Mouse (Mus musculus): Measurements from ENCODE around the gene Pgbd5. TPM values are rescaled to one million over a fixed set of nuclear protein-coding genes. Genes with fewer than 3 reads are reported as not detected.

Gene Pgbd5
- polyA plus RNA-seq, 1 experiment from 2014 or later, result 2.6 TPM

DNA sequence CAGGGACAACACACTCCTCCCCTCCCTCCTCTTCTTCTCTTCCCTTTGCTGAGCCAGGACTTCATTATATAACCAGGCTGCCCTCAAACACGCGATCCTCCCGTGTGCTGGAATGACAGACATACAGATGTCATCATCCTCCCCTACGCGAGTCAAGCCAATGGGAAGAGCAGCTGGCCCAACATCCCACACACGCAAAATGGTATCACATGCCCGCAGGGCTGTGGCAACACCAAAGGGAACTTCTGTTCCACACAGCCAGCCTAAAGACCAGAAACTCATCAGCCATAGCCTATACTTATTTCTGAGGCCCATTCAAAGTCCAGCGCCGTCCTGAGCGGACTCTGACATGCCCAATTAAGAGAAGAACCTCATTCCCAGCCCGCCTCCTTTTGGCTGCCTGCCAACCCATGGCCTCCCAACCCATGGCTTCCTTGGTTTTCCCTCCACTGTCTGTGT, 40.0 kb downstream of the Pgbd5 start:
- no peak overlapping the region for H3K4me2 ChIP-seq
- no peak for ATAC-seq (ENCODE audit: insufficient number of reproducible peaks, insufficient read depth, low FRiP score, low TSS enrichment, low read depth)

DNA sequence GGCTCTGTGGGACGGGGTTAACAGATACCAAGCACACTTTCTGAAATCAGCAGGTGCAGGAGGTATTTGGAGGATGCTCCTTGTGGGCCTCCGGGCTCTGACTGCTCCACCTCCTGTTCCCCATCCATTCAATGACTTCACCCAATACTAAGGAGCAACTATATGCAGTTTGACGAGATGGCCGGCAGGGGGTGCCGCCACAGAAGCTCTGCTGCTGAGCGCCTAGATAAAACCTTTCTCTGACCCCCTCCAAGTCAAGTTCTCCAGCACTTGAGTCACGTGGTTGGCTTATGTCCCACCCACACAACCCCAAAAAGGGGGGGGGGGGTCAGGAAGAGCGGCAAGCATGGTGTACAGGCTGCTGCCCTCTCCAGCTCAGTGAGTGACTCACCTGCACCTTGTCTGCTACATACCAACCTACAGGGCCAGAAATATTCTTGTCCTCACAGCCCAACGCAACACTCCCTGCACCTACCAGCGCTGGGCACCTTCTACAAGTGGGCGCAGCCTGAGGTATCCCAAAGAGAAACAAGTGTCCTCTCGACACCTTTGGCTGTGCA, 40.5 kb downstream of the Pgbd5 start:
- Histone ChIP-seq H3K9ac (no peak overlapping the region), H3K4me3 (no peak overlapping the region), H3K27me3 (no peaks in the 10 kb centered on the region), H3K4me2 (no peak overlapping the region), H3K4me1 (peaks cover 14% of the 10 kb centered on the region), H3K9me3 (no peaks in the 10 kb centered on the region), H3K27ac (no peak overlapping the region), H3K36me3 (no peaks in the 10 kb centered on the region)
- WGBS, result 35% methylated on average over 12 of the region's 12 CpGs
- ATAC-seq (ENCODE audit: insufficient number of reproducible peaks, insufficient read depth, low FRiP score, low TSS enrichment, low read depth), result no peak

More for the DNA sequence above, 40.0 kb downstream of the Pgbd5 start:
- Histone ChIP-seq H3K4me1 (peaks cover 14% of the 10 kb centered on the region), H3K4me3 (no peak overlapping the region), H3K9me3 (no peaks in the 10 kb centered on the region), H3K9ac (no peak overlapping the region), H3K27me3 (no peaks in the 10 kb centered on the region), H3K36me3 (no peaks in the 10 kb centered on the region), H3K27ac (no peak overlapping the region)
- 83% methylated on average over 11 of the region's 11 CpGs for WGBS

DNA sequence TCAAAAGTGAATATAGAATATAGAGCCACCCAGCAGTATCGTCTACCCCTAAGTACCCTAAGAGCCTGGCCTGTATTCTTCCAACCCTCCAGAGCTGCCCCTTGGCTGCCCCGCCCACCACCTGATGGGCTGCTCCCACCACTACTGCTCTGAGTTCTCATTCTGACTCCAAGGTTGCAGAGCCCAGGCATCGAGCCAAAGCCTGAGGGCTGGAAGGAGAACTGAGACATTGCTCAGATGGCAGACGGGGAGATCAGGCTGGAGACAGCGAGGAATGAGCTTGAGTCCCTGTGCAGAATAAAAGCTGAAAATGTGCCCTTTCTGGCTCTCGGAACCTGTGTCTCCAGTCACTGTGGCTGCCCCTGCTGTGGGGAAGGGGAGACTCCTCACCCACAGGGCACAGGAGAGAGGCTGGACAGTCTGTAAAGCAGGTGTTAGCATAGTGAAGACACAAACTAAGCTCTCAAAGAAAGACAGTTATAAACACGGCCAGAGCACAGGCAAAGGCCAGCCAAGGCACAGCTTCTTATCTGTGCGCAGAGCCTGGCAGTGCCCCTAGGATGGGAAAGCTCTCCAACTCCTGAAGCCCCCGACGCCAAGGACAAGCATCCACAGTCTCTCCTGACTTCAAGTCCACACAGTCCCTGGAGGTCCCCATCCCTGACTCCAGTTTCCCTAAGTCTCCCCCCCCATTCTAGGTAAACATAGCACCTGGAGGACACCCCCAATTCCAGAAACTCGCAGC, 42.0 kb downstream of the Pgbd5 start:
- no peak overlapping the region for H3K27ac ChIP-seq
- no peak overlapping the region for H3K4me2 ChIP-seq
- ATAC-seq (ENCODE audit: insufficient number of reproducible peaks, insufficient read depth, low FRiP score, low TSS enrichment, low read depth), result no peak
- no peaks in the 10 kb centered on the region for H3K27me3 ChIP-seq
- H3K9ac ChIP-seq, result no peak overlapping the region
- 67% methylated on average over 11 of the region's 11 CpGs for WGBS
- peaks cover 24% of the 10 kb centered on the region for H3K4me1 ChIP-seq
- H3K4me3 ChIP-seq, result no peak overlapping the region
- no peaks in the 10 kb centered on the region for H3K9me3 ChIP-seq
- H3K36me3 ChIP-seq, result no peaks in the 10 kb centered on the region

DNA sequence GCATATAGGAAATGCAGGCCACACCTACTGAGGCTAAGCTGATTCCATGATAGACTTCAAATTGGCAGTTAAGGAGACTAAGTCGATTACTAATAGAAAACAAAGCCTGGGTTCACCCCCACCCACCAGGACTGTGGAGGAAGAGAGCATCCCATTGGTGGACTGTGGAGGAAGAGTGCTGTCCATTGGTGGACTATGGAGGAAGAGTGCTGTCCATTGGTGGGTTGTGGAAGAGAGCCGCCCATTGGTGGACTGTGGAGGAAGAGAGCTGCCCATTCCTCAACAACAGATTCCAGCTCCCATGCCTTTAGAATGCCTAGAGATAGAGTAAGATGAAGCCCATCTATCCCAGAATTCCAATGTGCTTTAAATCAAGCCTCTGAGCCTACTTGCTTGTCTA, 42.9 kb downstream of the Pgbd5 start:
- Histone ChIP-seq H3K36me3 (no peaks in the 10 kb centered on the region), H3K4me3 (no peak overlapping the region), H3K27me3 (no peaks in the 10 kb centered on the region), H3K4me1 (peaks cover 32% of the 10 kb centered on the region), H3K27ac (no peak overlapping the region), H3K9me3 (no peaks in the 10 kb centered on the region), H3K4me2 (no peak overlapping the region), H3K9ac (no peak overlapping the region)
- no peak for ATAC-seq (ENCODE audit: insufficient number of reproducible peaks, insufficient read depth, low FRiP score, low TSS enrichment, low read depth)
- 84% methylated on average over 2 of the region's 2 CpGs for WGBS

DNA sequence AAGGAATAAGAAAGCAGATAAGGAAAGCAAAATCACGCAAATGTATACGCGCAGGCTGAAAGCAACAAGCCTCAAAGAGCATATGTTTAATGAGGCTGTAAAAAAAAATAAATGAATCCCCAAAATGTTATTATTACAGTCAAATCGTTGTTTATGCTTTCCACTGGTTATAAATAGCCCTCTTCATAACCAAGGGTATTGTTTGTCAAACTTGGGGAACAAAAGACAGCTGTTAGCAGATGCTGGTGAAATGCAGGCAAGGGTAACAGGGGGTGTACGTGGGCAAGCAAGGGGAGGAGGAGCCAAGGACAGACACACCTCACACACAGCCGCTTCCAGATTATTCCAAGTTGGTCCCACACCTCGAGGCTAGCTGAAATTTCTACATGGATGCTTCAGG, 44.1 kb downstream of the Pgbd5 start:
- H3K27me3 ChIP-seq, result no peaks in the 10 kb centered on the region
- H3K4me3 ChIP-seq, result no peak overlapping the region
- no peak overlapping the region for H3K9ac ChIP-seq
- H3K4me2 ChIP-seq, result no peak overlapping the region
- peaks cover 32% of the 10 kb centered on the region for H3K4me1 ChIP-seq
- H3K9me3 ChIP-seq, result no peaks in the 10 kb centered on the region
- no peaks in the 10 kb centered on the region for H3K36me3 ChIP-seq
- WGBS, result 73% methylated on average over 7 of the region's 7 CpGs
- ATAC-seq (ENCODE audit: insufficient number of reproducible peaks, insufficient read depth, low FRiP score, low TSS enrichment, low read depth), result no peak
- no peak overlapping the region for H3K27ac ChIP-seq

DNA sequence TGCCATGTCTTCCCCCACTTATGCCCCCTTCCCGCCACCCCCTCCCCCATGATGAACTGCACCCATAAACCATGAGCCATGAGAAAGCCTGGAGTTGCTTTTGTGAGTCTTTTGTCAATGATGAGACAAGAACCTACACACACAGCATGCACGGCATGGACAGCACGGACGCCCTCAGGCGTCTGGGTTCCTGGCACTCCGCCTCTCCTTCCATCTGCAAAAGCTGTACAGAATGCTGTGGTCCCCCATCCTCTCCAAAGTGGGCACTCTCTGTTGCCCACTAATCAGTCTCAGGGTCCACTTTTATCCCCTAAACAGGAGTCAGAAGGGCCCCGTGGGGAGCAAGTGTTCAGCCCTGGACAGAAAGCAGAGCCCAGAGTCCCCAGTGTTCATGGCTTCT, 44.5 kb downstream of the Pgbd5 start:
- Histone ChIP-seq H3K9me3 (no peaks in the 10 kb centered on the region), H3K4me1 (peaks cover 32% of the 10 kb centered on the region), H3K27ac (no peak overlapping the region), H3K36me3 (no peaks in the 10 kb centered on the region), H3K27me3 (no peaks in the 10 kb centered on the region), H3K4me3 (no peak overlapping the region), H3K4me2 (no peak overlapping the region), H3K9ac (no peak overlapping the region)
- ATAC-seq (ENCODE audit: insufficient number of reproducible peaks, insufficient read depth, low FRiP score, low TSS enrichment, low read depth), result no peak
- 85% methylated on average over 7 of the region's 7 CpGs for WGBS

DNA sequence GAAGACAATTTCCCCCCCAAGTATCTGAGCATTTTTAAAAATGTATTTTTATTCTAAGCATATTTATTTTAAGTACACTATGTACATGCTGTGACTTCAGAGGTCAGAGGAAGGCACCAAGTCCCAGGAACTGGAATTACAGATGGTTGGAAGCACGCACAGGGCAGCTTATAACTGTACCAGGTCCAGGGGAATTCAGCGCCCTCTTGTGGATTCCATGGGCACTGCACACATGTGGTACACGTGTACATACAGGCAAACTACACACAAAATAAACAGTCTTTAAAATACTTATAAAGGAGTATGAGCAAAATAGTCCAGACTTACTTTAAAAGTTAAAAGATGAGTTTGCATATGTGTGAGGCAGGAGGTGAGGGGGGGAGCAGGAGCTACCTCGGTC, 45.5 kb downstream of the Pgbd5 start:
- Histone ChIP-seq H3K27ac (no peak overlapping the region), H3K36me3 (no peaks in the 10 kb centered on the region), H3K4me3 (no peak overlapping the region), H3K9ac (no peak overlapping the region), H3K9me3 (no peaks in the 10 kb centered on the region), H3K4me2 (no peak overlapping the region), H3K4me1 (peaks cover 32% of the 10 kb centered on the region), H3K27me3 (no peaks in the 10 kb centered on the region)
- ATAC-seq (ENCODE audit: insufficient number of reproducible peaks, insufficient read depth, low FRiP score, low TSS enrichment, low read depth), result no peak
- WGBS, result 85% methylated on average over 4 of the region's 4 CpGs

DNA sequence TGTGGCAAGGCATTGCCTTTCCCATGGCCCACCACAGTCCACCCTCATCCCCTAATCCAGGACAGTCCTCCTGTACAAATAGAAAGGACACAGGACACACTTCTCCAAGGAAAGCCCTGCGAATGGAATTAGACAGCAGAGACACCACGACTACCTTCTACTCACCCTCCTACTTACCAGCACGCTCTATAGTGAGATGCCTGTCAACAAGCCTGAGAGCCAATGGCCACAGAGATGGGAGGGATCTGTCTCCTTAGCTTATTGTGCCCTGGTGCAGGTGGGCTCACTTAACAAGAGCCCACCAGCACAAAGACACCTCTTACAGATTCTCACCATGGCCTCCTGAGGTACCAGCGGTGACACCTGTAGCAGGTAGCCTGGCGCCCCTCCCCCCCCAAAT, 46.4 kb downstream of the Pgbd5 start:
- Histone ChIP-seq H3K27me3 (no peaks in the 10 kb centered on the region), H3K27ac (peak overlapping the region; percentile 75), H3K4me2 (no peak overlapping the region), H3K9ac (no peak overlapping the region), H3K4me1 (peaks cover 28% of the 10 kb centered on the region), H3K36me3 (no peaks in the 10 kb centered on the region), H3K4me3 (no peak overlapping the region), H3K9me3 (no peaks in the 10 kb centered on the region)
- no peak for ATAC-seq (ENCODE audit: insufficient number of reproducible peaks, insufficient read depth, low FRiP score, low TSS enrichment, low read depth)
- WGBS, result 80% methylated on average over 5 of the region's 5 CpGs

DNA sequence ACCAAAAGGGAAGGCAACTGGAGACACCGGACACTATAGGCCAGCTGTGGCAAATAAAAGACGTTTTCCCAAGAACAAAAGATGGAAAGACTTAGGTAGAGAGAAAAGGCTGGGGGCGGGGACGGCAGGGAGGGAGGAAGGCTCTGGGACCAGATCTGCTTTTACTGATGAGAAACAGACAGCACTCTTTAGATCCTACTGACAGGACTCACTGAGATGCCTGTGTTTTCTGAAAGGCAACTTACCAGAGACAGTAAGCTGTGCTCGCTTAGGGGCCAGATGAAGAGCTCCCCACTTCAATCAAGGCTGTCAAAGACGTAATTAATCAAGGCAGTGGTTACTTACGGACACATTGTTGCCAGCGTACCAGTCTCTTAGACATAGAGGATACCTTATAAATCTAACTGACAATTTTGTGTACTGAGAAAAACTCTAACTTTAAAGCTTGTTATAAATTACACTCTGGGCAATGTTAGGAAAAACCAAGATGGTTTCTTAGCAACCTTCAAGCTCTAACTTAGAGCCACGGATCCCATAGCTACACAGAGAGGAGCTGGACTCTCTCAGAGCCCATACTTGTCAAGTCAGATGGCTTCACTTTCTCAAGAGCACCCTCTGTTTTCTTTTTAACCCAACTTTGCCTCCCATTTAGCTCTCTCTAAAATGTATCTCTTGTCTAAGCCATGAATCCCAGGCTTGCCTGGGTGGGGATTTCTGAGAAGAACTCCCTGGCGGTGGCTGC, 47.0 kb downstream of the Pgbd5 start:
- no peaks in the 10 kb centered on the region for H3K36me3 ChIP-seq
- no peak overlapping the region for H3K4me2 ChIP-seq
- H3K4me3 ChIP-seq, result no peak overlapping the region
- H3K9me3 ChIP-seq, result no peaks in the 10 kb centered on the region
- H3K9ac ChIP-seq, result no peak overlapping the region
- H3K27me3 ChIP-seq, result no peaks in the 10 kb centered on the region
- peak overlapping the region; percentile 75 for H3K27ac ChIP-seq
- H3K4me1 ChIP-seq, result peaks cover 24% of the 10 kb centered on the region
- no peak for ATAC-seq (ENCODE audit: insufficient number of reproducible peaks, insufficient read depth, low FRiP score, low TSS enrichment, low read depth)
- 45% methylated on average over 10 of the region's 10 CpGs for WGBS

DNA sequence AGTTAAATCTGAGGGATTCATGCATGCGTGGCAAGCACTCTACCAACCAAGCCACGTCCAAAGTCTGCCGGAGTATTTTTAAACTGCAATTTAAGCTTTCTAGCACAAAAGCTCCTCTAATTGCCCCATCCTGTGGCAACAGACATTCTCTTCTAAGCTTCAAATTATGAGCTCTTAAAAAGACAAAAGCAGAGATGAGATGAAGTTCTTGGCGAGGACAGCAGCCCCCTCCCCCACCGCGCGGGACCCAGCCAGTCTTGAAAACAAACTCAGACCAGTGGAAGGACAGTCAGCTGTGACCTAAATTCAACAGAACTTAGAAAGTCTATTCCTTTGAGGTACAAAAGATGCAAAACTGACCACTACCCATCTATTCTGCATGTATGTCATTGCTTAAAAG, 48.3 kb downstream of the Pgbd5 start:
- Histone ChIP-seq H3K9ac (no peak overlapping the region), H3K27ac (no peak overlapping the region), H3K4me3 (no peak overlapping the region), H3K27me3 (no peaks in the 10 kb centered on the region), H3K36me3 (no peaks in the 10 kb centered on the region), H3K9me3 (no peaks in the 10 kb centered on the region), H3K4me1 (peaks cover 18% of the 10 kb centered on the region), H3K4me2 (no peak overlapping the region)
- 79% methylated on average over 7 of the region's 7 CpGs for WGBS
- ATAC-seq (ENCODE audit: insufficient number of reproducible peaks, insufficient read depth, low FRiP score, low TSS enrichment, low read depth), result no peak

DNA sequence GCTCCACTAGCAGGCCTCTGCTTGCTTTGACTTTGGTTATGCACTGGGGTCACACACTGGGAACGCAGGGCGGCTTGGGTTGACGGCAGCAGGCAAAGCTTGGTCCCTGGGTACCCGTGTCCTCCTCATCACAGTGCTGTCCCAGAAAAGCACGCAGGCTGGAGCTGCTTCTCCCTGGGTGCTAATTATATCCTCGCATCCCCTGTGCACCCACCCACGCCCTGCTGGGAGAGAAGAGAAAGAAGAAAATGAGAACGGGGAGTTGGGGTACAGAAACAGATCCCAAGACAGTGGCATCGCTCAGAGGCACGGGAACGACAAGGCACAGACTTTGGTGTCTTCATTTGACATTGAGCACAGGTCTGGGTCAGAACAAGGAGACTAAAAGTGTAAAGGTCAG, 50.0 kb downstream of the Pgbd5 start:
- no peaks in the 10 kb centered on the region for H3K36me3 ChIP-seq
- H3K27me3 ChIP-seq, result no peaks in the 10 kb centered on the region
- no peak overlapping the region for H3K4me3 ChIP-seq
- 88% methylated on average over 11 of the region's 11 CpGs for WGBS
- no peak overlapping the region for H3K27ac ChIP-seq
- no peak for ATAC-seq (ENCODE audit: insufficient number of reproducible peaks, insufficient read depth, low FRiP score, low TSS enrichment, low read depth)
- H3K9me3 ChIP-seq, result no peaks in the 10 kb centered on the region
- peaks cover 18% of the 10 kb centered on the region for H3K4me1 ChIP-seq
- H3K4me2 ChIP-seq, result no peak overlapping the region
- H3K9ac ChIP-seq, result no peak overlapping the region
